Mouse (Mus musculus) urinary bladder, postnatal 25 days (tissue): ENCODE measurements around the gene Eif1.
"Not testable (repeated sequence)": the region's sequence is repeated elsewhere in the genome, so short reads cannot be mapped to it uniquely, and the experiment has no call there.

Experiments used
- DNase-seq: peaks from one replicate; pipeline ENCODE4 v3.0.0; 2022; ENCODE audit warnings: low spot score

Eif1 gene

GRCm38 (mm10) chr11:100312096-100312679 lies 7.5 kb upstream of the Eif1 start:
- no peak for DNase-seq

DNA sequence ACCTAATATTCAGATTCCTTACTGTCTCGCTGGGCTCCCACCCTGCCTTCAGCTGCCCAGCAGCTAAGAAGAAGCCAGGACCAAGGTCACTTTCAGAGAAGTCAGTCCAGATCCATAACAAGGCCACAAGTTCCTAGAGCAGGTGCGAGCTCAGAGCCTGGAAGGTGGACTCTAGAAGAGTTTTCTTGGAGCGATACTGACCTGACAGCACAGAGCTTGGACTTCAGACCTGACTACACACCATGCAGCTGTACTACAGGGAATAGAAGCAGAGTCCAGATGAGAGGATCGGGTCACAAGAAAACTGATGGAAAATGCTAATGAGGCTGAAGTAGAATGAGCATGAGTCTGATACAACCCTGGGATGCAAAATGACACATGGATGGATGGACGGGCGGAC lies 6.3 kb upstream of the Eif1 start:
- no peak for DNase-seq

DNA sequence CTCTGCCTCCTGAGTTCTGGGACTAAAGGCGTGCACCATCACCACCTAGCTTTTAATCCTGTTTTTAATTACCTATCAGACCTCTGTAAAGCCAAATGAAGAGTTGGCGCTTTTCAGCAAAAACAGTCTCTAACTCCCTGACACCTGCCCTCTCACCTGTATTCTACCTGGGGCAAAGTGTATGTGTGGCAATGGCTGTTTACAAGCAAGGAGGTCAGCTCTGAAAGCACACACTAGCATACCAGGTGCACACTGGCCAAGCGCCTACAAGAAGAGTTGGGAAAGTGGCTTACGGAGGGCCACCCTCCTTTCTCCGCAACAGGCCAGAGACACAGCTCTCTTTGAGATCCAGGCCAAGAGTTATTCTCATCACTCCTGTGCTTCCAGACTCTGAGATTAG lies 4.2 kb upstream of the Eif1 start:
- no peak for DNase-seq

GRCm38 (mm10) chr11:100317826-100318380 lies 1.8 kb upstream of the Eif1 start:
- DNase-seq: no peak

DNA sequence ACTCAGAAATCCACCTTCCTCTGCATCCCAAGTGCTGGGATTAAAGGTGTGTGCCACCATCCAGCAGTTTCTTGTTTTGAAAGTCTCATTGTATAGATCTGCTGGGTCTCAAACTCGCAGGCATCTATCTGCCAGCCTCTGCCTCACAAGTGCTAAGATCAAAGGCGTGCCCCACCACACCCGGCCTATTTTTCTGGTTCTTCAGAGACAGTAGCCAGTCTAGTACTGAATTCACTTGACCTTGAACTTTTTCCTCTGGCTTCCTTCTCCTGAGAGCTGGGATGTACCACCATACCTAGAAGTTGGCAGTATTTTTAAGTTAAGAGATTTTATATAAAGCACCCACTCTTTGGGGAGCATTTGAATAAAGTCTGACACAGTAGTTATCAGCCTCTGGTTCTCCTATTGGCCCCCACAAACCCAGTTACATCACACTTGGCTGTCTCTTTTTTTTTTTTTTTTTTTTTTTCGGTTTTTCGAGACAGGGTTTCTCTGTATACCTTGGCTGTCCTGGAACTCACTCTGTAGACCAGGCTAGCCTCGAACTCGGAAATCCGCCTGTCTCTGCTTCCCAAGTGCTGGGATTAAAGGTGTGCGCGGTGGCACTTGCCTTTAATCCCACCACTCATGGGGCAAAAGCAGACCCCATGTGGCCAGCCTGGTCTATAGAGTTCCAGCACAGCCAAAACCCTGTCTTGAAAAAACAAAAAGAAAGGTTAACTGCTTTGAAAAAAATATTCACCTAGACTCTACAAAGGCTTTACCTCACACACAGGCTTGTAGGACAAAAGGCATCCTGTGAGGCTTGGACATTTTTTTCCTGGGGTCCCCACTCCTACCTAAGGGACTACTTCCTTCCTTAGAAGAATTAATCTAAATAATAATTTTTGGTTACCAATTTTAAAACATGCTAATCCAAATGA lies 895 bp upstream of the Eif1 start:
- no peak for DNase-seq

DNA sequence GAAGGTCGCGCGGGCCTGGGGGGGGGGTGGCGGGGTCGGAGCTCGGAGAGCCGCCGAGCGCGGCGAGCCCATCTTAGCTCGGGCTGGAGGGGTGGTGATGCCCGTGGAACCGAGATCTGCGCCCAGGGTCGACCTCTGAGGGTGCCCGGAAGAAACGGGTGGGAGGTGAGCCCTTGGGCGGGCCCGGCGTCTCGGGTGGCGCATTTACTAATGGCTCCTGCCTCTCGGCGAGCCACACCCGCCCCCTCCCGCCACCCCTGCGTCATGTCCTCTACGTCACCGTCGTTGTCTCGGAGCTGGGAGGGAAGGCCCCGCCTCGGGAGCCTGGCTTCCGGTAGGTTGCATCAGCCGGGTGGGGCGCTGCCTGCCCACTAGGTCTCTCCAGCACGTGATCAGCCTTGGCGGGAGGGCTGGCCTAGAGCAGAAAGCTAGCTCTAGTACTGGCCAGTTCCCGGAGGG lies 516 bp downstream of the Eif1 start:
- DNase-seq: peak; percentile 89

DNA sequence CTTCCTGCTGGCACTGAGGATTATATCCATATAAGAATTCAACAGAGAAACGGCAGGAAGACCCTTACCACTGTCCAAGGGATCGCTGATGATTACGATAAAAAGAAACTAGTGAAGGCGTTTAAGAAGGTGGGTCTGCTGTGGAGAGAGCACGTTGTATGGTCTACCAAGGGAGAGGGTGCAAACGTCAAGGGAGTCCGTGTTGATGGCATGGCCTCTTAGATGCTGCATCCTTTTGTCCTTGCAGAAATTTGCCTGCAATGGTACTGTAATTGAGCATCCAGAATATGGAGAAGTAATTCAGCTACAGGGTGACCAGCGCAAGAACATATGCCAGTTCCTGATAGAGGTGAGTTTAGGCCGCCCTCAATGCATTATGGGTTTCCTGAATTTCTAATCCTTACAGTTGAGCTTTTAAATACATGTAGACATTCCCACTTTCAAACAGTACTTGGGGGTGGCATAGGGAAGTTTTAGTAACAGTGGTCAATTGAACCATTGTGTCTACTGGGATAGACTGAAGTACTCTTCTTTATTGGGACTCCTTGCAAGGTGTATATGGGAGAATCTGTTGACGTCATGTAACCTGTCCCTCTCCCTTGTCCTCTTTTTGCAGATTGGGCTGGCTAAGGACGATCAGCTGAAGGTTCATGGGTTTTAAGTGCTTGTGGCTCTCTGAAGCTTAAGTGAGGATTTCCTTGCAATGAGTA lies 1.2 kb downstream of the Eif1 start:
- not testable (repeated sequence) for DNase-seq

- not testable (repeated sequence) for DNase-seq
These were observed 2.0 kb downstream of the Eif1 start for GRCm38 (mm10) chr11:100321479-100322305.

- no peak for DNase-seq
These were observed 3.0 kb downstream of the Eif1 start for GRCm38 (mm10) chr11:100322591-100323258.

- peak; percentile 59 for DNase-seq
These were observed 3.9 kb downstream of the Eif1 start for GRCm38 (mm10) chr11:100323578-100323977.

DNA sequence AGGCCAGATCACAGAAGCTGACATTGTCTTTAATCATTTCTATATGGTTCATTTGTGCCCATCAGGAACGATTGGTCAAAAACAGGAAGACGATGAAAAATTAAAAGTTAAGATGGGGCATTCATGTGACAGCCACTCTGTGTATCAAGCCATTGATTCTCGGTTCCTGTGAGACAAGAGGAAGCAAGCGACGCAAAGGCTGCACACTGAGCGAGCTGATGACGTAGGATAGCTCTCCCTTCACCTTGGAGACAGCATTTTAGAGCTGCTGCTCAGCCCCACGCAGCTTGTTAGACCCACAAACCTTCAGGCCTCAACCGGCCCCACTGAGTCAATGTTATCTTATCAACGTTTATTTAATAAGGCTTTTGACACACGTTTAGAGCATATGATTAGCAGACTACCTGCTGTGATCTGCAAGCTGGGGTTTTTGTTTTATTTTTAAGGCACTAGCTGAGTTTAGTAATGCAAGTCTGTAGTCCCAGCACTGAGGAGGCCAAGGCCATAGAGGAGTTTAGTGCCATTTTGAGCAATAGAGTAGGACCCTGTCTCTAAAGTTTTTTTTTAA lies 5.5 kb downstream of the Eif1 start:
- DNase-seq: no peak

DNA sequence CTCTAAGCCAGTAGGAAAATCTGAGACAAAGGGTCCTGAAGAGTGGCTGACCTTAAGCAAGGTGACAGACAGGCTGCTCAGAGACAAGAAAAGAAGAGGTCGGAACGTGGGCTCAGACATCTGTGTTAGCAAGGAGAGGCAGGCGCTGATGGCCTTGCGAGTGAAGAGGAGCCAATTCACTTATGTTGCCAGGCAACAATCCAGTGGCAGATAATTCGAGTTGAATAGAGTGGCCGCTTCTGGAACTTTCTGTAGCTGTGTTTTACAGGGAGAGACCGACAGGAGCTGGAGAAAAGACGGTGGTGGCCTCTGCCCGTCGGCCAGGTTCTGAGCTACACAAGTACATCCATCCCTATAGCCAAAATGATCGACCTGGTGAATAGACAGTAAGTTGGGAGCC lies 7.6 kb downstream of the Eif1 start:
- no peak for DNase-seq

DNA sequence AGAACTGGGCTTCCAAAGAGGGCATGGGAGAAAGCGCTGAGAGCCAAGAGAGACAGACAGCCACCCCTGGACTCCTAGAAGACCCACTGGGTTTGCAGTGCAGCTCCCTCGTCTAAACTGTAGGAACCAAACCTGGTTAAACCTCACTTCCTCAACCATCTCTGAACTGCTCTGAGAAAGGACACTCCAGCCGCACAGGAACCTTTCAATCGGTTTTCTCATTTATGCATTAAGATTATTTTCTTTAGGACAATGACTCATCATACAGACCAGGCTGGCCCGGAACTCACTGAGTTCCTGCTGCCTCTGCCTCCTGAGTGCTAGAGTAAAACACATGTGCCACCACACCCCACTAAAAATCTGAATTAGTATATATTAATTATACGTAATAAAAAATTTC lies 8.1 kb downstream of the Eif1 start:
- no peak for DNase-seq

- DNase-seq: no peak
These were observed 10.6 kb downstream of the Eif1 start for GRCm38 (mm10) chr11:100330235-100330634.

- DNase-seq: not testable (repeated sequence)
These were observed 11.2 kb downstream of the Eif1 start for GRCm38 (mm10) chr11:100330816-100331375.

- DNase-seq: no peak
These were observed 13.3 kb downstream of the Eif1 start for GRCm38 (mm10) chr11:100332766-100333515.

DNA sequence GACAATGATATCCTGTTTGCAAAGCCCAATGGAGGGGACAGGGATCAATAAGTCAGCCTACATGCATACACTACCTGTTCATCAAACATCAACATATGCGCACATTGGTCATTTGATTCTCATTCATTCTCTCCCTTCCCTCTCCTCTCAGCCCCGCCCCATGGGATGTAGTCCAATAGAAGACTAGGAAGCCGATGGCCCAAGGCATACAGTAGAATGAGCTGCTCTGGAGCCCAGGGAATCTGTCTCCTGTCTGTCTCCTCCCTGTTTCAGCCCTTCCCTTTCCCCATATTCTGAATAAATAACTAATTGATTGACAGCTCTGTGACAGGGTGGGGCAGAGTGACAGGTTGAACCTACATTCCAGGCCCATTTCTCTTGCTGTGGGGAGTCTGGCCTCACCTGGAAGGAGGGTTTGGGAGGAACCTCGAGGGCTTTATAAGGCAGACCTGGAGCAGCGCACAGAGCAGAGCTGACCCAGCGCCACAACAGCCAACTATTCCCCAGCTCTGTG lies 14.3 kb downstream of the Eif1 start, which contains the start of gene Gast:
TSS of gene Gast (plus strand) at position 464 of the 514 bp plus-strand sequence.
- no peak for DNase-seq

- DNase-seq: no peak
These were observed 16.0 kb downstream of the Eif1 start for GRCm38 (mm10) chr11:100335731-100336130.

DNA sequence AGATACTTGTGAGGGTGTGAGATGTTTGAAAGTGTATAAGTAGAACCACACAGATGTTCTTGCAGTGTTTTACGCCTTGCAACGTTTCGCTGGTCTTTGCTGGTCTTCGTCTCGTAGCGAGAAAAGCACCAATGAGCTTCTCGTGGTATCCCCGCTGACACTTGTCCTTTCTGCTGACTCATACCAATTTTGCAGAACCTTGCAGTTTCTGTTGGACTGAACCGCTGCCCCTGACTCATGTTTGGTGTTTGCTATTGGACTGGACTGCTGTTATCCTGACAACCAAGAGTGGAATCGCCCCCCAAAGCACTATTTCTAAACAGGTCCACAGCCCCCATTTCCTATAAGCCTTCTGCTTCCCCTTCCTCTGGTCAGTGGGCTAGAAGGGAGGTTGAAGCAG lies 24.6 kb downstream of the Eif1 start:
- no peak for DNase-seq
